Mouse (Mus musculus) heart, embryonic 10.5 days (tissue): ENCODE measurements around the gene Fam20c. TPM values are rescaled to one million over a fixed set of nuclear protein-coding genes. Genes with fewer than 3 reads are reported as not detected.
A peak's percentile ranks its signal among the peaks of the same experiment; 100 is the strongest.

ENCODE experiments used
- DNase-seq: peaks from one replicate; pipeline ENCODE4 v3.0.0-alpha.2; 2017; ENCODE audit warnings: low spot score
- H3K27ac ChIP-seq: fragments of 300-500 bp; sonication (generic); 2 replicates; pipeline ENCODE4 v1.5.1; 2016; ENCODE audit warnings: mild to moderate bottlenecking
- H3K27me3 ChIP-seq: fragments of 300-500 bp; sonication (generic); 2 replicates; pipeline ENCODE4 v1.6.1; 2016; ENCODE audit warnings: mild to moderate bottlenecking; ENCODE audit not compliant: poor library complexity, insufficient read depth, severe bottlenecking
- H3K36me3 ChIP-seq: fragments of 300-500 bp; sonication (generic); 2 replicates; pipeline ENCODE4 v1.6.1; 2016; ENCODE audit warnings: mild to moderate bottlenecking, moderate library complexity
- H3K4me1 ChIP-seq: fragments of 300-500 bp; sonication (generic); 2 replicates; pipeline ENCODE4 v1.6.1; 2016; ENCODE audit warnings: mild to moderate bottlenecking
- H3K4me3 ChIP-seq: fragments of 300-500 bp; sonication (generic); 2 replicates; pipeline ENCODE4 v1.5.1; 2016; ENCODE audit warnings: mild to moderate bottlenecking, moderate library complexity
- H3K9me3 ChIP-seq: fragments of 300-500 bp; sonication (generic); 2 replicates; pipeline ENCODE4 v1.6.1; 2016; ENCODE audit warnings: mild to moderate bottlenecking, moderate library complexity
- whole genome bisulfite sequencing: fragments of 180-500 bp; shearing (Covaris S2); methylation state at CpG from one replicate; pipeline ENCODE4 v1.1.7; 2016; 5-methylcytosine and 5-hydroxymethylcytosine counted together
- polyA plus RNA-seq: library from polyadenylated mRNA; unstranded; fragments of >200 nt; fragmentation: Nextera tagmentation; extraction: Ambion mirVana; gene quantifications from 2 replicates; pipeline ENCODE4 v1.2.1, GENCODE M21; 2016

The Fam20c gene
- polyA plus RNA-seq, 1 experiment from 2014 or later, result 4.9 TPM

DNA sequence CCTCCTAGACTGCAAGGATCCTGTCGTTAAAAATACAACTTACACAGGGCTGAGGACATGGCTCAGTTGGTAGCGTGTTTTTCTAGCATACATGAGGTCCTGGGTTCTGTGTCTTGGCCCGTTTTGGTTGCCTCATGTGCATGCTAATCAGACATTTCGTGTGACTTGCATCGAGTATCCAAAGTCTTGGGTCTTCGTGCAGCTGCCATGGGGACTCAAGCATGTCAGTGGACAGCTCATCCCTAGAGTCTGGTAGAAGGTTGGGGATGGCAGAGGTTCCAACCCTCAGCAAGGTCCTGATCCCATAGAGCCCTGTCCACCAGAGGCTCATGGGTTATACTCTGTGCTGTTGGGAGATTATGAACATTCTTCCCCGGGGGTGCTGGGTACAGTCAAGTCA lies 33.3 kb downstream of the Fam20c start:
- Histone ChIP-seq H3K9me3 (no peaks in the 10 kb centered on the region), H3K27ac (no peak overlapping the region), H3K27me3 (peaks cover 14% of the 10 kb centered on the region; the same call in 1 of the 2 replicates), H3K4me1 (peaks cover 40% of the 10 kb centered on the region), H3K36me3 (peaks cover 7% of the 10 kb centered on the region; the same call in 1 of the 2 replicates), H3K4me3 (no peak overlapping the region)
- 78% methylated on average over 7 of the region's 7 CpGs for WGBS
- no peak for DNase-seq

DNA sequence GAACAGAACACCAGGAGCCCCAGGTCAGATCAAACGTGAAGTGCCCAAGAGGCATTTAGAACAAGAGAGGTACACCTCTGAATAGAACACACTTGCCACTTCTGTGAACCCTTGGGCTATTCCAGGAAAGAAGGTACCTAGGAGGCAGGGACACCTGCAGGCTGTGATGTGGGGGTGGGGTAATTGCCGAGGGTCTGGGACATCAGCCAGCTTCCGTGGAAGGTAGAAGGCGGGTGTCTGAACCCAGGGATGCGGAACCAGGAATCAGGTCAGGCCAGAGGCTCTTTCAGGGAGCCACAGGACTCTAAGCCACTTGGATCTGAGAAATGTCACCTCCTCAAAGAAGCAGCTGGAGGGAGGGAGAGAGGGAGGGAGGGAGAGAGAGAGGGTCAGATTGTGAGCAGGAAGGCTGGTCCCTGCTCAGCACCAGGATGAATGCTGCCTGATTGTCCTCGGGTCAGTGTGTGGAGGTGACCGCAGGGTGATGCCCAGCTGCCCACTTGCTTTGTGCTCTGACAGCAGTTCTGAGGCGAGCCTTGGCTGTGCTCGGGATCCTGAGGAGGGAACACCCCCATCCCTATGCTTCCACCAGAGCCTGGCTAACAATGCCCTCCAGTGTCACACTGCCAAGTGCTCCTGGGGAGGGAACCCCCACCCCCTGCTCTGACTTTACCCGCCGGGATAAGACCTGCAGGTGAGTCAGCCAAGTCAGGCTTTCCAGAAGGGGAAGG lies 34.3 kb downstream of the Fam20c start:
- peaks cover 30% of the 10 kb centered on the region for H3K4me1 ChIP-seq
- 58% methylated on average over 11 of the region's 11 CpGs for WGBS

DNA sequence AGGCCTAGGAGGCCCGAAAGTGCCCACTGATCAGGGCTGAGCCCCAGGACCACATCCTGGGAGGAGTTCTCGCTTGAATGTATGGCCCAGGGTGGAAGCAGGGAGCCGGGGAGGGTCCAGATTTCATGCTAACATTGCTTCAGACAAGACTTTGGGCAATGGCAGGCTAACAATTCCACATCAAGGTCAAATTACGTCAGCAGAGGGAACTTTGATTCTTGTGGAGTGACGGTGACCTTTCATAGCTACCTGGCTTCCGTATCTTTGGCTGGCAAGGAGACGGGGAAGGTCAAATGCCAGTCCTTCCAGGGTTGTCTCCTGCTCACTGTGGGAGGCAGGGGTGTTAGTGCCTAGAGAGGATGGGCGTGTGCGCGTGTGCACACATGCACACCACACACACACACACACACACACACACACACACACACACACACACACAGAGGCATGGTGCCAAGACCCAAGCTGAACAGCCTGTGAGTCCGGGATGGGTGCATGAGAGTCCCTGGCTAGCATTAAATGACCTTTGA lies 36.7 kb downstream of the Fam20c start:
- 84% methylated on average over 11 of the region's 11 CpGs for whole genome bisulfite sequencing
- Histone ChIP-seq H3K4me1 (peaks cover 30% of the 10 kb centered on the region), H3K9me3 (no peaks in the 10 kb centered on the region), H3K36me3 (peaks cover 7% of the 10 kb centered on the region; the same call in 1 of the 2 replicates), H3K27me3 (peaks cover 9% of the 10 kb centered on the region; the same call in 1 of the 2 replicates), H3K4me3 (no peak overlapping the region), H3K27ac (no peak overlapping the region)
- DNase-seq, result no peak

More for the DNA sequence above, 34.3 kb downstream of the Fam20c start:
- Histone ChIP-seq H3K9me3 (no peaks in the 10 kb centered on the region), H3K4me3 (no peak overlapping the region), H3K27ac (no peak overlapping the region), H3K27me3 (peaks cover 14% of the 10 kb centered on the region; the same call in 1 of the 2 replicates), H3K36me3 (peaks cover 7% of the 10 kb centered on the region; the same call in 1 of the 2 replicates)
- DNase-seq, result no peak

DNA sequence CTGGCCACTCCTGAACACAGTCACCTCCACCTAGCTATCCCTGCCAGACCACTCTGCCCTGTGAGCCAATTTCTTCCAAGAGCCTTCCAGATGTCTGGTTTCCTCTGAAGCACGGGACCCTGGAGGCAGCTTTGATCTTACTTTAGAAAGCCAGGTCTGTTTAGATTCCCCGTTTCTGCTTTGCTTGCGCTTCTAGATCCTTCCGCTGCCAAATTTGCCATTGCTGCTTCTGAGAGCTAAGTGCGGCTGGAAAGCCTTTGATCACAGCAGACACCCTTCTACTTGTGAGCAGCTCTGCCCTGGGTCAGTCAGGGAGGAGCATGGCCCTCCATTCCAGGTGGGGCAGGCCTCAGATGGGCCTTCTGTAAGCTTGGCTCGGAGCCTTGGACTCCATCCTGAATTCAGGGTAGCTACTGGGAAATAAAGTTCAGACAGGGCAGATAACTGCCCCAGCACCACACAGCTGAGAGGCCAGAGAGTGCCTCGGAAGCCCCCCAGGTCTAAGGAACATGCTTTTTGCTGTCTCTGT lies 47.3 kb downstream of the Fam20c start:
- Histone ChIP-seq H3K27ac (no peak overlapping the region), H3K4me1 (0 out of 2 replicates have a peak, but pooled peaks cover 10% of the 10 kb centered on the region), H3K4me3 (no peak overlapping the region), H3K9me3 (no peaks in the 10 kb centered on the region), H3K36me3 (0 out of 2 replicates have a peak, but pooled peaks cover 4% of the 10 kb centered on the region), H3K27me3 (0 out of 2 replicates have a peak, but pooled peaks cover 9% of the 10 kb centered on the region)
- WGBS, result 49% methylated on average over 7 of the region's 7 CpGs
- DNase-seq, result no peak

DNA sequence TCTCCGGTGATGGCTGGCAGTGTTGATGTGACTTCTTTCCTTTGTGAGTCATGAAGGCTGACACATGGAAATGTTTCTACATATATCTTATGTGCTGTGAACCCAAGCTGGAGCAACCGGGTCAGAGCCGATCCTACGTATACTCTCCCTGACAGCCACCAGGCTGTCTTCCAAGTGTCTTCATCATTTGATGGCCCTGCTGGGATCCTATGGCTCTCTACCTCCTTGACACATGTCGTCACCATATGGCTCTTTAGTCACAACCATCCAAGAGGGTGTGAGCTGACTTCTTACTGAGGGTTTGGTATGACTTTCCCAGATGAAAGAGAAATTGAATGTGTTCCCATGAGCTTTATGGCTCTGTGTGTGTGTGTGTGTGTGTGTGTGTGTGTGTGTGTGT lies 50.0 kb downstream of the Fam20c start:
- H3K9me3 ChIP-seq, result no peaks in the 10 kb centered on the region
- no peak for DNase-seq
- H3K4me3 ChIP-seq, result no peak overlapping the region
- 0 out of 2 replicates have a peak, but pooled peaks cover 4% of the 10 kb centered on the region for H3K36me3 ChIP-seq
- H3K4me1 ChIP-seq, result 0 out of 2 replicates have a peak, but pooled peaks cover 5% of the 10 kb centered on the region
- H3K27me3 ChIP-seq, result 0 out of 2 replicates have a peak, but pooled peaks cover 9% of the 10 kb centered on the region
- 85% methylated on average over 5 of the region's 5 CpGs for WGBS
- no peak overlapping the region for H3K27ac ChIP-seq

DNA sequence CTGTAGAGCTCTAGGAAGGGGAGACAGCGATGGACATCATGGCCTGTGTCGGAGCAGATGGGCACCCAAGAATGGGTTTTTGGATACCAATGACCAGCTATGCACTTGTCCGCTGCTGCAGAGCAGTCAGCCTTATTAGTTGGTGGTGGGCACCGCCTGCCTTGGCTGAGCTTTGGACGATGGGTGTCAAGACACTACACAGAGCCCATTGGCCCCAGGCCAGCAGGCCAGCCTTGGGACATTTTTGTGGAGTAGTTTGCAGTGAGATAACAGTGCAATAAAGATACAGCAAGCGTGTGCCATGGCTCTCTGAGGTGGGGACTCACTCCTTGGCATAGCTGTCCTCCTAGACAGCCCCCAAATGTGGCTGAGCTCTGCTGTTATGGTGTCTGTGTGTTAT lies 55.5 kb downstream of the Fam20c start:
- H3K27me3 ChIP-seq, result no peaks in the 10 kb centered on the region; the same call in 1 of the 2 replicates
- H3K27ac ChIP-seq, result no peak overlapping the region
- no peaks in the 10 kb centered on the region for H3K9me3 ChIP-seq
- H3K4me1 ChIP-seq, result peaks cover 3% of the 10 kb centered on the region; the same call in 1 of the 2 replicates
- 0 out of 2 replicates have a peak, but pooled peaks cover 4% of the 10 kb centered on the region for H3K36me3 ChIP-seq
- DNase-seq, result no peak
- no peak overlapping the region for H3K4me3 ChIP-seq
- 76% methylated on average over 6 of the region's 6 CpGs for WGBS

DNA sequence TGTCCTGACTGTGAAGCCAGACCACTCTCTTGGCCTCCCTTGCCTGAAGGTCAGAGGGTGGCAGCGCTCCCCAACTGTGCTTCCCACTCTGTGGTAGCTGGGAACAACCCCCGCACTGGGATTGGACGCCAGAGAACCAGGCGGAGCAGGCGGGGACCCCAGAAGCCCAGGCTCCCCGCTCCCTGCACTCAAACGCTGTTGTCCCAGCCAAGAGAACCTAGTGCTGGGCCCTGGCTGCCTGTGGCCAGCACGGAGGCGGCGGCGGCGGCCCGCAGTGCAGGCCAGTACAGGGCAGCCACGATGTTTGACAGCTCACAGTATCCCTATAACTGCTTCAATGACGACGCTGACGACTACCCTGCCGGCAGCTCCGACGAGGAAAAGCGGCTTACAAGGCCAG lies 65.5 kb downstream of the Fam20c start, which contains the start of gene Gm5294:
Gene Gm5294 (plus strand): TSS at position 301 of the 400 bp plus-strand sequence.
- no peaks in the 10 kb centered on the region for H3K36me3 ChIP-seq
- H3K9me3 ChIP-seq, result peaks cover 3% of the 10 kb centered on the region; the same call in 1 of the 2 replicates
- H3K4me1 ChIP-seq, result peaks cover 17% of the 10 kb centered on the region
- peaks cover 71% of the 10 kb centered on the region for H3K27me3 ChIP-seq
- peak within 1 kb of the TSS; percentile 57 for H3K4me3 ChIP-seq
- DNase-seq, result no peak
- WGBS, result 6% methylated on average over 21 of the region's 21 CpGs
- H3K27ac ChIP-seq, result peak within 1 kb of the TSS; percentile 13; the same call in 1 of the 2 replicates

DNA sequence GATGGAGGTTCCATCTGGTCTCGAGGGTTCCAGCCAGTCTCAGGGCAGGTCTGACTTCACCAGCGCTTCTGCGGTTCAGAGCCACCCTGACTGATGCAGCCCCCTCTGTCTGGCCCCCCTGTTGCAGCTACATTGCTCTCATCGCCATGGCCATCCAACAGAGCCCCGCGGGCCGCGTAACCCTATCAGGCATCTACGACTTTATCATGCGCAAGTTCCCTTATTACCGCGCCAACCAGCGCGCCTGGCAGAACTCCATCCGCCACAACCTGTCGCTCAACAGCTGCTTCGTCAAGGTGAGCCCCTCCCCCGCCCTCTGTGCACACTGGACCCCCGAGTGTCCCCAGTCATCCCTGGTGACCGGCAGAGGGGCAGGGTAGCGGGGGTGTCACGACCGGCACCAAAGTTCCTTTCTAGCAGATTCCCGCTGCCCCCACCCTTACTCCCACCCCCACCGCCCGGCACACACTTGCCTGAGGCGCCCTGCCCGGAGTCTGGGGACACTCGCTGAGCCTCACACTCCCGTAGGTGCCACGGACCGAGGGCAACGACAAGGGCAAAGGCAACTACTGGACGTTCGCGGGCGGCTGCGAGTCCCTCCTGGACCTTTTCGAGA lies 66.5 kb downstream of the Fam20c start:
- no peak for DNase-seq
- peak overlapping the region; percentile 13; the same call in 1 of the 2 replicates for H3K27ac ChIP-seq
- H3K27me3 ChIP-seq, result peaks cover 82% of the 10 kb centered on the region
- H3K36me3 ChIP-seq, result no peaks in the 10 kb centered on the region
- peaks cover 17% of the 10 kb centered on the region for H3K4me1 ChIP-seq
- peak overlapping the region; percentile 57 for H3K4me3 ChIP-seq
- 2% methylated on average over 39 of the region's 39 CpGs for WGBS
- H3K9me3 ChIP-seq, result peaks cover 3% of the 10 kb centered on the region; the same call in 1 of the 2 replicates

DNA sequence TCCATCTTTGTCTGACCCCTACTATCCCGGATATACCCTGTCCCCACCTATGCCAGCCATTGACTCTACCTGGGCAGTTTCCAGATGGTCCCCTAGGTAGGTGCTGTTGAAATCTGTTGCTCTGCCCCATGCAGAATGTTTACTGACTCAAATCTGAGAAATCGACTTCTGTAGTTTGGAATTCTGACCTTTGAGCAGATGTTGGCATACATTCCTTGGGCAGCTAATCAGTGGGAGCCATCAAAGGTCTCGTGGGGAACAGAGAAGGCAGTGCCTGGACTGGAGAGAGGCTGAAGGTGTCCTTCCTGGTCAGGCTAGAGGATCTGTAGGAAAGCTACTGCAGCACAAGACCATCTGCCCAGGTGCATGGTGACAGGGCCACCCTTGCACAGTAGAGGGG lies 70.8 kb downstream of the Fam20c start:
- Histone ChIP-seq H3K36me3 (no peaks in the 10 kb centered on the region), H3K27me3 (peaks cover 60% of the 10 kb centered on the region), H3K4me3 (no peak overlapping the region), H3K9me3 (no peaks in the 10 kb centered on the region), H3K27ac (no peak overlapping the region), H3K4me1 (peaks cover 11% of the 10 kb centered on the region)
- DNase-seq, result no peak
- 55% methylated on average over 3 of the region's 3 CpGs for WGBS

DNA sequence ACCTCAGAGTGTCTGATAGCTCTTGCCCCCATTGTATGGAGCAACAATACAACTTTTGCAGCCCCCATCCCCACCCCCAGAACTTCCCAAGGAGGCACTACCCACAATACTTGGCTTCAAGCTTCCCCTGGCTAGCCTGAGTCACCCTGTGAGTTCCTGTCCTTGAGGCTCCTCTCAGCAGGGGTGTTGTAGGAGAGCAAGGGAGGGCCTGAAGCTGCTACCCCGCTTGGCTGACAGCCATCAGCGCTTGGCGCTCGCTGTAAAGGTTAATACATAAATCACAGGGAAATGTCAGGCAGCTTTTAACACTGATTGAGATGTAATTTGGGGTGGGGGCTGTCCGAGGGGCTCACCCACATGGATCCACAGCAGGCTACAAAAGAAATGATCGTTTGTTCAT lies 79.1 kb downstream of the Fam20c start:
- no peak for DNase-seq
- 48% methylated on average over 6 of the region's 6 CpGs for WGBS
- no peak overlapping the region for H3K27ac ChIP-seq
- H3K4me1 ChIP-seq, result no peaks in the 10 kb centered on the region
- no peaks in the 10 kb centered on the region for H3K9me3 ChIP-seq
- H3K36me3 ChIP-seq, result no peaks in the 10 kb centered on the region
- no peak overlapping the region for H3K4me3 ChIP-seq
- no peaks in the 10 kb centered on the region for H3K27me3 ChIP-seq

DNA sequence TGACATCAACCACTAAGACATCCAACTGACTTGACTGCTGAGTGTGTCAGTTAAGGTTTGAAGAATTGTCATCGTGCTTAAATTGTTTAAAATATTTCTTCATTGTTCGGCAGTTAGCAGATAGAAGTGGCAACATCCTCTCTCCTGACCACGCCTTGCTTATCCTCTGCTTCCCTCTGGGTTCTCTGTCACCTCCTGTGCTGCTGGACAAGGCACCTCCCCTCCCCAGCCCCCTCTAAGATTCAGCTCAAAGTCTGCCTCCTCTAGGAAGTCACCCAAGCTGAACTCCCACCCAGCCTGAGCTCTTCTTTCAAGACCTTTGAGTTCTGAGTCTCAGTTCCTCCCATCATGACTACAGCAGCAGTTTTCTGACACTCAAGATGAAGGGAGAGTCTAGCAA lies 80.6 kb downstream of the Fam20c start:
- Histone ChIP-seq H3K27me3 (no peaks in the 10 kb centered on the region), H3K4me3 (no peak overlapping the region), H3K27ac (no peak overlapping the region), H3K9me3 (no peaks in the 10 kb centered on the region), H3K4me1 (no peaks in the 10 kb centered on the region), H3K36me3 (no peaks in the 10 kb centered on the region)
- DNase-seq, result no peak
- 75% methylated on average over 3 of the region's 3 CpGs for WGBS

DNA sequence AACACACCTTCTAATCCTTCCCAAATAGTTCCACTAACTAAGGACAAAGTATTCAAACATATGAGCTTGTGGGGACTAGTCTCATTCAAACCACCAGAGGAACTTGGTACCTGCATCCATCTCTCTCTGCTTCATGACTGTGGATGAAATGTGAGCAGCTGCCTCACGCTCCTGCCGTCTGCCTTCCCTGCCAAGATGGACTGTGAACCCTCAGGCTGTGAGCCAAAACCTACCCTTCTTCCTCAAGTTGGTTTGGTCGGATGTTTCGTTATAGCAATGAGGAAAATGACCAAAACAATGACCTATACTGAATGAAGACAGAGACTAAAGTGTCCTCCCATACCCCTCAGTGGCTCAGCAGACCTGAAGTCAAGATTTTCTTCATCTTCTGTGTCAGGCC lies 86.7 kb downstream of the Fam20c start:
- 90% methylated on average over 4 of the region's 4 CpGs for WGBS
- H3K4me1 ChIP-seq, result no peaks in the 10 kb centered on the region
- no peak for DNase-seq
- H3K36me3 ChIP-seq, result no peaks in the 10 kb centered on the region
- H3K9me3 ChIP-seq, result no peaks in the 10 kb centered on the region
- H3K4me3 ChIP-seq, result no peak overlapping the region
- no peak overlapping the region for H3K27ac ChIP-seq
- H3K27me3 ChIP-seq, result no peaks in the 10 kb centered on the region
